Mouse (Mus musculus) midbrain, embryonic 11.5 days (tissue): ENCODE data around the gene Gm21962. TPM values are rescaled to one million over a fixed set of nuclear protein-coding genes. Genes with fewer than 3 reads are reported as not detected.

Source experiments
- ATAC-seq: fragments of 200-750 bp; cut with Nextera tagmentation; 2 replicates; pipeline ENCODE4 v1.8.0; 2017; ENCODE audit warnings: moderate TSS enrichment, moderate library complexity; ENCODE audit not compliant: low FRiP score
- DNase-seq: peaks from one replicate; pipeline ENCODE4 v3.0.0; 2015; ENCODE audit warnings: low spot score; ENCODE audit errors: missing footprints
- H3K27ac ChIP-seq: fragments of 300-500 bp; sonication (generic); 2 replicates; pipeline ENCODE4 v1.5.1; 2014; ENCODE audit warnings: low read depth, low read length
- H3K27me3 ChIP-seq: fragments of 300-500 bp; sonication (generic); 2 replicates; pipeline ENCODE4 v1.6.1; 2014; ENCODE audit warnings: mild to moderate bottlenecking, low read length, moderate library complexity, mixed read lengths; ENCODE audit not compliant: control insufficient read depth, insufficient read depth
- H3K36me3 ChIP-seq: fragments of 300-500 bp; sonication (generic); 2 replicates; pipeline ENCODE4 v1.6.1; 2014; ENCODE audit warnings: mild to moderate bottlenecking, low read length, moderate library complexity, mixed read lengths; ENCODE audit not compliant: control insufficient read depth, insufficient read depth
- H3K4me1 ChIP-seq: fragments of 300-500 bp; sonication (generic); 2 replicates; pipeline ENCODE4 v1.6.1; 2014; ENCODE audit warnings: low read length; ENCODE audit not compliant: control insufficient read depth, insufficient read depth
- H3K4me2 ChIP-seq: fragments of 300-500 bp; sonication (generic); 2 replicates; pipeline ENCODE4 v1.6.1; 2014; ENCODE audit warnings: mild to moderate bottlenecking, moderate library complexity
- H3K4me3 ChIP-seq: fragments of 300-500 bp; sonication (generic); 2 replicates; pipeline ENCODE4 v1.5.1; 2014; ENCODE audit warnings: low read depth, low read length
- H3K9ac ChIP-seq: fragments of 300-500 bp; sonication (generic); 2 replicates; pipeline ENCODE4 v1.6.1; 2014; ENCODE audit warnings: low read length
- H3K9me3 ChIP-seq: fragments of 300-500 bp; sonication (generic); 2 replicates; pipeline ENCODE4 v1.6.1; 2016; ENCODE audit warnings: low read length; ENCODE audit not compliant: control insufficient read depth
- WGBS: fragments of 180-500 bp; shearing (Covaris S2); extraction: QIAGEN DNeasy Blood & Tissue Kit; methylation state at CpG from one replicate; pipeline ENCODE4 v1.1.7; 2014; 5-methylcytosine and 5-hydroxymethylcytosine counted together
- polyA plus RNA-seq: library from polyadenylated mRNA; unstranded; fragments of >200 nt; fragmentation: Nextera tagmentation; extraction: Ambion mirVana; gene quantifications from 2 replicates; pipeline ENCODE4 v1.2.1, GENCODE M21; 2014

The Gm21962 gene
- polyA plus RNA-seq, 1 experiment from 2014 or later = not detected

- H3K4me3 ChIP-seq = no peak overlapping the region
- no peaks in the 10 kb centered on the region for H3K9me3 ChIP-seq
- WGBS = 58% methylated on average over 3 of the region's 3 CpGs
These were observed 28.8 kb upstream of the Gm21962 start for GRCm38 (mm10) chr3:137642568-137642967.

DNA sequence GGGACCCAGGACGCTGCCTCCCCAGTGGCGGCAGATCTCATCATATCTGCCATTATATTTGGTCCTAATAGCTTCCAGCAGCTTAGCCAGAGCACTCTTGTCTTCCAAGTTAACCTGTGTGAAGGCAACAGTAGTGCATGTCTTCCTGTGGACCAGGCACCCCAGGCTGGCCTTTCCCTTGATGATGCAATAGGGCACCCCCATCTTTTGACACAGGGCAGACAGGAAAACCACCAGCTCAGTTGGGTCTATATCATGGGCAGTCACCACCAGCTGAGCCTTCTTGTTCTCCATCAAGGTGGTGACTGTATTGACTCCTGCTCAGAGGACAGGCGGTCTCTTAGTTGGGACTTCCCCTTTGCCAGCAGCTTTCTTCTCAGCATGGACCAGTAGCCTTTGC, 27.2 kb upstream of the Gm21962 start:
- 95% methylated on average over 3 of the region's 3 CpGs for WGBS
- Histone ChIP-seq H3K36me3 (no peaks in the 10 kb centered on the region), H3K4me1 (peaks cover 7% of the 10 kb centered on the region; the same call in 1 of the 2 replicates), H3K4me2 (no peak overlapping the region), H3K9me3 (no peaks in the 10 kb centered on the region), H3K4me3 (no peak overlapping the region), H3K27ac (no peak overlapping the region), H3K9ac (no peak overlapping the region), H3K27me3 (no peaks in the 10 kb centered on the region)
- DNase-seq (peak; percentile 69), ATAC-seq (no peak)

More at GRCm38 (mm10) chr3:137642568-137642967, 28.8 kb upstream of the Gm21962 start:
- peak; percentile 56 for DNase-seq
- no peaks in the 10 kb centered on the region for H3K27me3 ChIP-seq
- no peak for ATAC-seq
- H3K36me3 ChIP-seq = no peaks in the 10 kb centered on the region
- no peak overlapping the region for H3K27ac ChIP-seq
- no peak overlapping the region for H3K4me2 ChIP-seq
- H3K9ac ChIP-seq = no peak overlapping the region
- peaks cover 7% of the 10 kb centered on the region; the same call in 1 of the 2 replicates for H3K4me1 ChIP-seq

GRCm38 (mm10) chr3:137644947-137645346, 26.4 kb upstream of the Gm21962 start:
- Histone ChIP-seq H3K4me2 (no peak overlapping the region), H3K4me1 (peaks cover 7% of the 10 kb centered on the region; the same call in 1 of the 2 replicates), H3K27me3 (no peaks in the 10 kb centered on the region), H3K9ac (no peak overlapping the region), H3K27ac (no peak overlapping the region), H3K36me3 (no peaks in the 10 kb centered on the region), H3K4me3 (no peak overlapping the region), H3K9me3 (no peaks in the 10 kb centered on the region)
- DNase-seq (peak; percentile 31), ATAC-seq (no peak)
- 84% methylated on average over 6 of the region's 6 CpGs for WGBS

DNA sequence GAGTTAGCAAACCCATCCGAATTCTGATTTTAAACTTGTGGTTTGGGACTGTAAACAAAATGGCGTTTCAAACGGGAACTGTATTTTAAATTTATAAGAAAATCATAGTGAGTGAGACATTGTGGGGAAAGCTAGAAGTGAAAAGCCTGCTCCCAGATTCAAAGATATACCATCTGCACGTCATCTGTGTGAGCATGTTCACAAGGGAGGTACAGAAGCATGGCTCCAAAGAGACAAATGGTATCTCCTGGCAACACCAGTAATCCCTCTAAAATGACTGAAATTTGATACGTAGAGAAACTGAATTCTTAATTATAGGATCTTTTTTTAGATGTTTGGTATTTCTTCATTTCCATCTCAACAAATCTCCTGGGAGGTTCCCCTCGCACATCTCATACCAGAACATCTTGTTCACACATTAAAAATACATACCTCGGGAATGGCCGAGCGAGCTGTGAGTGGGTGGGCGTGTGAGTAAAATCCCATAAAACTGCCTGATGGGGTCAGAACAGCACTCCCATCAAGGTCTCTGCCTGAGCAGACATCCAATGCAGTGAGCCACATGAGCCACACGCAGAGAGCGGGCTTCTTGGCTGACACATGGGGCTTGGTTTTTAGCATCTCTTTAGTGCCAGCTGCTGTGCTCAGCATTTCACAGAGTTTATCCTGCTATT, 23.8 kb upstream of the Gm21962 start:
- 80% methylated on average over 12 of the region's 12 CpGs for WGBS

GRCm38 (mm10) chr3:137649112-137649511, 22.2 kb upstream of the Gm21962 start:
- H3K4me1 ChIP-seq = no peaks in the 10 kb centered on the region
- ATAC-seq (no peak), DNase-seq (peak; percentile 61)
- no peak overlapping the region for H3K4me3 ChIP-seq
- H3K9ac ChIP-seq = no peak overlapping the region
- no peak overlapping the region for H3K27ac ChIP-seq
- no peak overlapping the region for H3K4me2 ChIP-seq
- H3K36me3 ChIP-seq = no peaks in the 10 kb centered on the region
- H3K27me3 ChIP-seq = no peaks in the 10 kb centered on the region
- no peaks in the 10 kb centered on the region for H3K9me3 ChIP-seq
- WGBS = 77% methylated on average over 5 of the region's 5 CpGs

More for the DNA sequence above, 23.8 kb upstream of the Gm21962 start:
- Histone ChIP-seq H3K9me3 (no peaks in the 10 kb centered on the region), H3K4me1 (no peaks in the 10 kb centered on the region; the same call in 1 of the 2 replicates), H3K36me3 (no peaks in the 10 kb centered on the region), H3K4me3 (no peak overlapping the region), H3K9ac (no peak overlapping the region), H3K27me3 (no peaks in the 10 kb centered on the region), H3K4me2 (no peak overlapping the region), H3K27ac (no peak overlapping the region)
- ATAC-seq (0 out of 2 replicates have a peak, but pooled peaks have one; percentile 33), DNase-seq (peak; percentile 81)

GRCm38 (mm10) chr3:137652853-137653252, 18.5 kb upstream of the Gm21962 start:
- Histone ChIP-seq H3K4me3 (no peak overlapping the region), H3K36me3 (no peaks in the 10 kb centered on the region), H3K4me1 (no peaks in the 10 kb centered on the region), H3K27ac (no peak overlapping the region), H3K4me2 (no peak overlapping the region), H3K9ac (no peak overlapping the region), H3K9me3 (no peaks in the 10 kb centered on the region), H3K27me3 (no peaks in the 10 kb centered on the region)
- peak; percentile 53 for DNase-seq
- WGBS = 92% methylated on average over 2 of the region's 2 CpGs
- no peak for ATAC-seq

GRCm38 (mm10) chr3:137680923-137681322, 9.6 kb downstream of the Gm21962 start:
- H3K9me3 ChIP-seq = no peaks in the 10 kb centered on the region
- H3K27me3 ChIP-seq = no peaks in the 10 kb centered on the region
- no peak for ATAC-seq
- 18% methylated on average over 3 of the region's 3 CpGs for WGBS
- no peak overlapping the region for H3K4me2 ChIP-seq
- peak; percentile 81 for DNase-seq
- no peak overlapping the region; the same call in 1 of the 2 replicates for H3K27ac ChIP-seq
- H3K9ac ChIP-seq = no peak overlapping the region
- H3K4me3 ChIP-seq = no peak overlapping the region
- H3K4me1 ChIP-seq = peaks cover 17% of the 10 kb centered on the region; the same call in 1 of the 2 replicates
- no peaks in the 10 kb centered on the region for H3K36me3 ChIP-seq

DNA sequence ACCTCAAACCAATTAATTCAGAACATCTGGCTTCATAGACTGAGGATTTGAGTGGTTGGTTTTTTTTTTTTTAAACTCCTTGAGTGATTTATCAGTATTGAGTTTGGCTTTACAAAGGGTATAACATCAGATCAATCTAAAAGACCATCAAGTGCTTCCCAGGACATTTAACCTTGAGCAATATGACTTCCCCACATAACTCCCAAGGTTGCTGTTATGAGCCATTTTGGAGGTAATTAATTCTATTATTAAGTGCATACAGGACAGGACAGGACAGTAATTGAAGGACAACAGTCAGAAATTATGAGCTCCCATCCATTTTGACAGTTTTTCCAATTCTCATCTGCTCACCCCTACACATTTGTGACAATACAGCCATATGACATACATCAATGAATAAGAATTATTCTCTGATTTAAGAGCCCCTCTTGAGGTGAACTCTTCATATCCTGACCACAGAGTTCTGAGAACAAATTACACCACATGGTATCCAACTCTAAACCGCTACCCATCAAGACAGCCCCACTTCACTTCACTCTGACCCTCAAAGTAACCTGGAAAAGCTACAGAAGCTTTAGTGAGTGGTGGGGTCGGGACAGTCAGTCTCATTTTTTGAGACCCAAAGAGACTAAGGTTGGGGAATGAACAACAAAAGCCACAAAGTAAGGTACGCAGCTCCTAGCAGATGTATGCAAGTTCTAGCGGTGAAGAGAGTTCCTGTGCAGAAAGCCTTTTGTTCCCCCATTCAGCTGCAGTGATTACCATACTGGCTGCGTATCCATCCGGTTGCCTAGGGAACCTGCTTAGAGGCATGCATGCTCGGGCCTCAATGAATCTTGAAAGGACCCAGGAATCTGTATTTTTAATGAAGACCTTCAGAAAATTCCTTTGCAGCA, 11.8 kb downstream of the Gm21962 start:
- Histone ChIP-seq H3K36me3 (no peaks in the 10 kb centered on the region), H3K9me3 (no peaks in the 10 kb centered on the region), H3K4me3 (no peak overlapping the region), H3K27ac (peak overlapping the region; percentile 87), H3K27me3 (no peaks in the 10 kb centered on the region), H3K9ac (0 out of 2 replicates have a peak overlapping the region, but pooled peaks have one; percentile 30), H3K4me1 (peaks cover 17% of the 10 kb centered on the region; the same call in 1 of the 2 replicates), H3K4me2 (peak overlapping the region; percentile 32; the same call in 1 of the 2 replicates)
- WGBS = 3% methylated on average over 7 of the region's 7 CpGs
- peak; percentile 97 for DNase-seq
- ATAC-seq = peak; percentile 98
